Mouse (Mus musculus): ENCODE results near the gene Spata13. TPM values are rescaled to one million over a fixed set of nuclear protein-coding genes. Genes with fewer than 3 reads are reported as not detected.

The Spata13 gene
- total RNA-seq (2021) = 10 to 100 TPM; 23.2 to 31.1 TPM
- long read RNA-seq, experiment 1, full-length matches to known transcripts = 2 of 13 reads
- long read RNA-seq, experiment 1, partial matches to known transcripts = 7 of 13 reads
- long read RNA-seq, experiment 1, other reads (novel, unspliced or antisense) = 4 of 13 reads
- long read RNA-seq, experiment 2, partial matches to known transcripts = 3 of 11 reads
- long read RNA-seq, experiment 2, other reads (novel, unspliced or antisense) = 8 of 11 reads

- H3K4me3 ChIP-seq = peak within 1 kb of the TSS; percentile 81
- DNase-seq (ENCODE audit: low spot score in 2 of 2) = peak; percentile 67 to 74
- TF ChIP-seq CTCF (conservative IDR thresholded peaks at IDR 0.05) = no peak
- H3K27ac ChIP-seq = peak within 1 kb of the TSS; percentile 61
These were observed at the start of gene Spata13 for GRCm38 (mm10) chr14:60633961-60634864. Spata13 (plus strand) TSS chr14:60634001.

GRCm38 (mm10) chr14:60586687-60587453, 46.9 kb upstream of the Spata13 start:
- H3K4me3 ChIP-seq = no peak overlapping the region
- H3K27ac ChIP-seq = no peak overlapping the region
- TF ChIP-seq CTCF (conservative IDR thresholded peaks at IDR 0.05) = no peak
- no peak for DNase-seq (ENCODE audit: low spot score in 2 of 2)

- H3K27ac ChIP-seq = no peak overlapping the region
- DNase-seq (ENCODE audit: low spot score in 2 of 2) = no peak
- TF ChIP-seq CTCF (conservative IDR thresholded peaks at IDR 0.05) = no peak
- H3K4me3 ChIP-seq = no peak overlapping the region
These were observed 44.8 kb upstream of the Spata13 start for GRCm38 (mm10) chr14:60589001-60589400.

- DNase-seq (ENCODE audit: low spot score in 2 of 2) = no peak
- H3K27ac ChIP-seq = no peak overlapping the region
- TF ChIP-seq CTCF (conservative IDR thresholded peaks at IDR 0.05) = no peak
- H3K4me3 ChIP-seq = no peak overlapping the region
These were observed 41.5 kb upstream of the Spata13 start for GRCm38 (mm10) chr14:60592339-60592738.

GRCm38 (mm10) chr14:60592822-60593221, 41.0 kb upstream of the Spata13 start:
- TF ChIP-seq CTCF (conservative IDR thresholded peaks at IDR 0.05) = no peak
- peak; percentile 14 to 29 for DNase-seq (ENCODE audit: low spot score in 2 of 2)
- H3K4me3 ChIP-seq = no peak overlapping the region
- H3K27ac ChIP-seq = no peak overlapping the region

- no peak for TF ChIP-seq CTCF (conservative IDR thresholded peaks at IDR 0.05)
- no peak overlapping the region for H3K4me3 ChIP-seq
- no peak for DNase-seq (ENCODE audit: low spot score in 2 of 2)
- no peak overlapping the region for H3K27ac ChIP-seq
These were observed 36.2 kb upstream of the Spata13 start for GRCm38 (mm10) chr14:60597571-60597970.

- DNase-seq (ENCODE audit: low spot score in 2 of 2) = no peak
- no peak overlapping the region for H3K27ac ChIP-seq
- no peak for TF ChIP-seq CTCF (conservative IDR thresholded peaks at IDR 0.05)
- H3K4me3 ChIP-seq = no peak overlapping the region
These were observed 34.8 kb upstream of the Spata13 start for GRCm38 (mm10) chr14:60599044-60599443.

GRCm38 (mm10) chr14:60605564-60605963, 28.2 kb upstream of the Spata13 start:
- no peak overlapping the region for H3K4me3 ChIP-seq
- DNase-seq (ENCODE audit: low spot score in 2 of 2) = no peak
- no peak for TF ChIP-seq CTCF (conservative IDR thresholded peaks at IDR 0.05)
- H3K27ac ChIP-seq = no peak overlapping the region

GRCm38 (mm10) chr14:60606194-60606593, 27.6 kb upstream of the Spata13 start:
- DNase-seq (ENCODE audit: low spot score in 2 of 2) = no peak
- no peak overlapping the region for H3K27ac ChIP-seq
- no peak for TF ChIP-seq CTCF (conservative IDR thresholded peaks at IDR 0.05)
- no peak overlapping the region for H3K4me3 ChIP-seq

- Histone ChIP-seq H3K27ac (no peak overlapping the region), H3K4me3 (no peak overlapping the region)
- DNase-seq (ENCODE audit: low spot score in 2 of 2) = no peak
- no peak for TF ChIP-seq CTCF (conservative IDR thresholded peaks at IDR 0.05)
These were observed 26.1 kb upstream of the Spata13 start for GRCm38 (mm10) chr14:60607743-60608142.

- TF ChIP-seq CTCF (conservative IDR thresholded peaks at IDR 0.05) = no peak
- no peak for DNase-seq (ENCODE audit: low spot score in 2 of 2)
- no peak overlapping the region for H3K4me3 ChIP-seq
- no peak overlapping the region for H3K27ac ChIP-seq
These were observed 24.6 kb upstream of the Spata13 start for GRCm38 (mm10) chr14:60609160-60609559.

- Histone ChIP-seq H3K4me3 (no peak overlapping the region), H3K27ac (0 out of 2 replicates have a peak overlapping the region, but pooled peaks have one; percentile 5)
- DNase-seq (ENCODE audit: low spot score in 2 of 2) = no peak
- TF ChIP-seq CTCF (conservative IDR thresholded peaks at IDR 0.05) = no peak
These were observed 21.1 kb upstream of the Spata13 start for GRCm38 (mm10) chr14:60612671-60613070.

GRCm38 (mm10) chr14:60621076-60621475, 12.7 kb upstream of the Spata13 start:
- no peak overlapping the region for H3K27ac ChIP-seq
- H3K4me3 ChIP-seq = no peak overlapping the region
- DNase-seq (ENCODE audit: low spot score in 2 of 2) = no peak
- no peak for TF ChIP-seq CTCF (conservative IDR thresholded peaks at IDR 0.05)

Data from layer of hippocampus, adult 2 months (tissue).